Mouse (Mus musculus): Measurements from ENCODE around the gene Pde2a. TPM values are rescaled to one million over a fixed set of nuclear protein-coding genes. Genes with fewer than 3 reads are reported as not detected.

Gene Pde2a
- polyA plus RNA-seq, 1 experiment from 2014 or later: 22.5 TPM

DNA sequence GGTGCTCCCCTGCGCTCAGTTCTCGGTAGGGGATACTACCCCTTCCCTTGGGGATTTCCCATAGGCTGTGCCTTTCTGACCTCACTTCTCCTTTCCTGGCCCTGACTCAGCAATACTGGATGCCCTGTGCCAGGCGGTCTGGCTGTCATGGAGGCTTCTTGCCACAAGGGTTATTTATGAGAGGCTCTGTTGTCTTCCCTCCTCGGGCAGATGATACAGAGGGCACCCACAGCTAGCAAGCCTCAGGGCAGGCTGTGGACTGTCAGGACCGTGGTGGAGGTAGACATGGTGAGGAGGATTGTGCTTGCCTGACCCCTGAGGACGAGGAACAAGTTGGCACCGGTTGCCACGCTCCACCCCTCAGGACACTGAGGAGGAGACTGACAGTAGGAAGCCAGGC lies 39.1 kb upstream of the Pde2a start:
- H3K4me1 ChIP-seq (replicated peaks; ENCODE audit: control insufficient read depth, insufficient read depth, low read length): peaks cover 44% of the 10 kb centered on the region

DNA sequence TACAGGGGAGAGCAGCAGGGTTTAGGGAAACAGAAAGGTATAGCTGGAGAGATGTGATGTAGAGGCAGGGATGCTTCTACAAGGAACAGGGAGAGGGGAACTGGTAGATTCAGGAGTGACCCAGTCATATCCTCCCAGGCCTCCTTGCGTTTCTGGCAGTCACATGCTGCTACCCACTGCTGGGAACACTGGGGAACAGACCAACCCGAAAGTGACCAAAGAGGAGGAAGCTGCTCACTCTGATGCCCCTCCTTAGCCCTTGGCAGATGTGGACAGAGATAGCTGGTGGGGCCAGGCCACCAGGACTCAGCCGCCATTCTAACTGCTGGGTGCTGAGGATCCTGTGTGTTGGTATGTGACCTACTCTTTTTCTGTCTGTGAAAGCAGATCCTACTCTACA lies 37.7 kb upstream of the Pde2a start:
- no peak for ATAC-seq (ENCODE audit: low read depth)
- no peaks in the 10 kb centered on the region for H3K27me3 ChIP-seq (ENCODE audit: control insufficient read depth, insufficient read depth, low read depth, low read length)
- peaks cover 8% of the 10 kb centered on the region for H3K36me3 ChIP-seq (ENCODE audit: control insufficient read depth, insufficient read depth, low read length)
- peaks cover 34% of the 10 kb centered on the region for H3K4me1 ChIP-seq (replicated peaks; ENCODE audit: control insufficient read depth, insufficient read depth, low read length)
- no peak overlapping the region for H3K9ac ChIP-seq (ENCODE audit: low read length)
- H3K4me2 ChIP-seq (ENCODE audit: low read depth, low read length): no peak overlapping the region
- H3K4me3 ChIP-seq (ENCODE audit: low read length): no peak overlapping the region
- 70% methylated on average over 3 of the region's 3 CpGs for WGBS
- no peaks in the 10 kb centered on the region for H3K9me3 ChIP-seq (ENCODE audit: control insufficient read depth, low read length)
- no peak overlapping the region for H3K27ac ChIP-seq (ENCODE audit: low read length)

More for the DNA sequence above, 39.1 kb upstream of the Pde2a start:
- Histone ChIP-seq H3K27ac (ENCODE audit: low read length) (no peak overlapping the region), H3K4me2 (ENCODE audit: low read depth, low read length) (no peak overlapping the region), H3K9ac (ENCODE audit: low read length) (no peak overlapping the region), H3K36me3 (ENCODE audit: control insufficient read depth, insufficient read depth, low read length) (no peaks in the 10 kb centered on the region), H3K27me3 (ENCODE audit: control insufficient read depth, insufficient read depth, low read depth, low read length) (no peaks in the 10 kb centered on the region), H3K4me3 (ENCODE audit: low read length) (no peak overlapping the region), H3K9me3 (ENCODE audit: control insufficient read depth, low read length) (no peaks in the 10 kb centered on the region)
- 68% methylated on average over 8 of the region's 8 CpGs for WGBS
- no peak for ATAC-seq (ENCODE audit: low read depth)

DNA sequence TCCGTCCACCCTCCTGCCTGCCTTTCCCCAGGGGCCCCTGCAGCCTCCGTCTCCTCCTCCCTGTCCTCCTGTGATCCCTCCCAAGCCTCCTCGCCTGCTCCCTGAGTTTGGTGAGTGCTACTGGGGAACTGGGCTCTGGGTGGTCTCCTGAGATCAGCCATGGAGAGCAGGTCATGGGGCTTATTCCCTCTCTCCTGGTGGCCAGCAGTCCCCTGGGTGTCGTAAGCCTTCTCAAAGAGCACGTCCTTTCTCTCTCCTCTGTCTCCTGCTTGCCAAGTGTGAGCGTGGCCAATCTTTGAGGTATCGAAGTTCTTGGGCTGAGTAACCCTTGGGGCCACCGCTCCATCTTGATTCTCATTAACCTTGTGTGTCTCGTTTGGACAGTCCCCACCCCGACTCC lies 36.6 kb upstream of the Pde2a start:
- Histone ChIP-seq H3K4me3 (ENCODE audit: low read length) (no peak overlapping the region), H3K4me1 (replicated peaks; ENCODE audit: control insufficient read depth, insufficient read depth, low read length) (peaks cover 23% of the 10 kb centered on the region), H3K9ac (ENCODE audit: low read length) (peak overlapping the region; percentile 41; the same call in 1 of the 2 replicates), H3K9me3 (ENCODE audit: control insufficient read depth, low read length) (no peaks in the 10 kb centered on the region), H3K27me3 (ENCODE audit: control insufficient read depth, insufficient read depth, low read depth, low read length) (no peaks in the 10 kb centered on the region), H3K4me2 (ENCODE audit: low read depth, low read length) (peak overlapping the region; percentile 49; the same call in 1 of the 2 replicates), H3K36me3 (ENCODE audit: control insufficient read depth, insufficient read depth, low read length) (peaks cover 16% of the 10 kb centered on the region), H3K27ac (ENCODE audit: low read length) (peak overlapping the region; percentile 90)
- WGBS: 37% methylated on average over 10 of the region's 10 CpGs
- peak; percentile 2; the same call in 1 of the 2 replicates for ATAC-seq (ENCODE audit: low read depth)

- Histone ChIP-seq H3K4me1 (replicated peaks; ENCODE audit: control insufficient read depth, insufficient read depth, low read length) (peaks cover 22% of the 10 kb centered on the region), H3K27me3 (ENCODE audit: control insufficient read depth, insufficient read depth, low read depth, low read length) (no peaks in the 10 kb centered on the region), H3K4me2 (ENCODE audit: low read depth, low read length) (peak overlapping the region; percentile 49), H3K9ac (ENCODE audit: low read length) (peak overlapping the region; percentile 40), H3K27ac (ENCODE audit: low read length) (peak overlapping the region; percentile 90), H3K4me3 (ENCODE audit: low read length) (peak overlapping the region; percentile 25), H3K36me3 (ENCODE audit: control insufficient read depth, insufficient read depth, low read length) (peaks cover 18% of the 10 kb centered on the region), H3K9me3 (ENCODE audit: control insufficient read depth, low read length) (no peaks in the 10 kb centered on the region)
- WGBS: 14% methylated on average over 6 of the region's 6 CpGs
- ATAC-seq (ENCODE audit: low read depth): peak; percentile 79
Observed at GRCm38 (mm10) chr7:101385331-101385733, 36.2 kb upstream of the Pde2a start.

GRCm38 (mm10) chr7:101385866-101386452 lies 35.5 kb upstream of the Pde2a start:
- 33% methylated on average over 10 of the region's 10 CpGs for WGBS
- Histone ChIP-seq H3K27ac (ENCODE audit: low read length) (peak overlapping the region; percentile 90), H3K4me3 (ENCODE audit: low read length) (peak overlapping the region; percentile 25), H3K4me2 (ENCODE audit: low read depth, low read length) (peak overlapping the region; percentile 49), H3K36me3 (ENCODE audit: control insufficient read depth, insufficient read depth, low read length) (peaks cover 18% of the 10 kb centered on the region), H3K27me3 (ENCODE audit: control insufficient read depth, insufficient read depth, low read depth, low read length) (no peaks in the 10 kb centered on the region), H3K9me3 (ENCODE audit: control insufficient read depth, low read length) (no peaks in the 10 kb centered on the region), H3K9ac (ENCODE audit: low read length) (peak overlapping the region; percentile 40), H3K4me1 (replicated peaks; ENCODE audit: control insufficient read depth, insufficient read depth, low read length) (peaks cover 29% of the 10 kb centered on the region)
- peak; percentile 72 for ATAC-seq (ENCODE audit: low read depth)

DNA sequence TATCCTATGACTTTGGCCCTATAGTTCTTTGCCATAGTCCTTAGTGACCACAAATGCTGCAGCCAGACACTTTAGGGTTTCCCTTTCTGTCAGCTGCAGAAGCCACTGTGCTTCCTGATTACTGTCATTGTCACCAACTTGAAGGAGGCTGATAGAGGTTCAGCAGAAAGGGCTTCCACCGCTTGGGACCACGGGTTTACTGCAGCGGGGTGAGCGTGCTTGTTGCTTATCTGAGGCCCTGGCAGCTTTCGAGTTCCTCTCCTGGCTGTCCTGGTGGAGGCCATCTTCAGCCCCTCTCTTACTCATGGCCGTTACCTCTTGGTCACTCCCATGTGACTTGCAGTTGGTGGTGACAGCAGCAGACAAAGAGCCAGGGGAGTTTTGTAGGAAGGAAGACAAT lies 32.2 kb upstream of the Pde2a start:
- 75% methylated on average over 6 of the region's 6 CpGs for WGBS
- no peak overlapping the region for H3K27ac ChIP-seq (ENCODE audit: low read length)
- no peak overlapping the region for H3K4me3 ChIP-seq (ENCODE audit: low read length)
- H3K9me3 ChIP-seq (ENCODE audit: control insufficient read depth, low read length): no peaks in the 10 kb centered on the region
- peaks cover 59% of the 10 kb centered on the region for H3K4me1 ChIP-seq (replicated peaks; ENCODE audit: control insufficient read depth, insufficient read depth, low read length)
- no peaks in the 10 kb centered on the region for H3K27me3 ChIP-seq (ENCODE audit: control insufficient read depth, insufficient read depth, low read depth, low read length)
- H3K9ac ChIP-seq (ENCODE audit: low read length): no peak overlapping the region
- H3K4me2 ChIP-seq (ENCODE audit: low read depth, low read length): no peak overlapping the region
- H3K36me3 ChIP-seq (ENCODE audit: control insufficient read depth, insufficient read depth, low read length): peaks cover 18% of the 10 kb centered on the region
- ATAC-seq (ENCODE audit: low read depth): no peak

DNA sequence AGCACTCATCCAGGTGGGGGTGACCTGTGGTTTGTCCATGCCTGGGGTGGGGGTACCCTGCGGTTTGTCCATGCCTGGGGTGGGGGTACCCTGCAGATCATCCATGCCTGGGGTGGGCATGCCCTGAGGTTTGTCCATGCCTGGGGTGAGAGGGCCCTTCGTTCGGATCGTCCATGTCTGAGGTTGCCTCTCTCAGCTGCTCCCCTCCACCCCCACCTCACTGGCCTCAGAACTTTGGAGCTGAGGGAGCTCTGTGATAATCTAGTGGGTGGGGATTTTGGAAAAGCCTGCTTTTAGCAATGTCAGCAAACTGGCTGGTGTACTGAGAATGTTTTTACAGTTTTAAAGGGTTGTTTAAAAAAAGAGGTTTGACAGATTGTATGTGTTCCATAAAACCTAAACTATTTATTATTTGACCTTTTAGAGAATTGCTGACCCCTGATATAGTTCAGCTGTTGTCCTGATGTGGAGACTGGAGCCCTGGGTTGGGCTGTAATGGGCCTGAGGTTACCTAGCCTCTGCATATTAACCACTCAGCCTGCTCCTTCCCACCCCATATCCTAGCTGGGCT lies 29.5 kb upstream of the Pde2a start:
- WGBS: 66% methylated on average over 4 of the region's 4 CpGs
- H3K4me2 ChIP-seq (ENCODE audit: low read depth, low read length): no peak overlapping the region

GRCm38 (mm10) chr7:101393015-101393414 lies 28.5 kb upstream of the Pde2a start:
- ATAC-seq (ENCODE audit: low read depth): peak; percentile 3; the same call in 1 of the 2 replicates
- Histone ChIP-seq H3K4me1 (replicated peaks; ENCODE audit: control insufficient read depth, insufficient read depth, low read length) (peaks cover 41% of the 10 kb centered on the region), H3K9me3 (ENCODE audit: control insufficient read depth, low read length) (no peaks in the 10 kb centered on the region), H3K9ac (ENCODE audit: low read length) (no peak overlapping the region; the same call in 1 of the 2 replicates), H3K4me2 (ENCODE audit: low read depth, low read length) (peak overlapping the region; percentile 35), H3K4me3 (ENCODE audit: low read length) (no peak overlapping the region), H3K27me3 (ENCODE audit: control insufficient read depth, insufficient read depth, low read depth, low read length) (no peaks in the 10 kb centered on the region), H3K27ac (ENCODE audit: low read length) (peak overlapping the region; percentile 99), H3K36me3 (ENCODE audit: control insufficient read depth, insufficient read depth, low read length) (peaks cover 21% of the 10 kb centered on the region)
- WGBS: 40% methylated on average over 4 of the region's 4 CpGs

More for the DNA sequence above, 29.5 kb upstream of the Pde2a start:
- Histone ChIP-seq H3K4me1 (replicated peaks; ENCODE audit: control insufficient read depth, insufficient read depth, low read length) (peaks cover 41% of the 10 kb centered on the region), H3K27ac (ENCODE audit: low read length) (peak overlapping the region; percentile 99), H3K9me3 (ENCODE audit: control insufficient read depth, low read length) (no peaks in the 10 kb centered on the region), H3K36me3 (ENCODE audit: control insufficient read depth, insufficient read depth, low read length) (peaks cover 22% of the 10 kb centered on the region), H3K27me3 (ENCODE audit: control insufficient read depth, insufficient read depth, low read depth, low read length) (no peaks in the 10 kb centered on the region), H3K4me3 (ENCODE audit: low read length) (no peak overlapping the region), H3K9ac (ENCODE audit: low read length) (peak overlapping the region; percentile 19; the same call in 1 of the 2 replicates)
- ATAC-seq (ENCODE audit: low read depth): peak; percentile 10; the same call in 1 of the 2 replicates

GRCm38 (mm10) chr7:101393694-101394504 lies 27.6 kb upstream of the Pde2a start:
- Histone ChIP-seq H3K27me3 (ENCODE audit: control insufficient read depth, insufficient read depth, low read depth, low read length) (no peaks in the 10 kb centered on the region), H3K36me3 (ENCODE audit: control insufficient read depth, insufficient read depth, low read length) (peaks cover 25% of the 10 kb centered on the region), H3K27ac (ENCODE audit: low read length) (peak overlapping the region; percentile 99), H3K4me3 (ENCODE audit: low read length) (peak overlapping the region; percentile 46), H3K4me2 (ENCODE audit: low read depth, low read length) (peak overlapping the region; percentile 67), H3K9me3 (ENCODE audit: control insufficient read depth, low read length) (no peaks in the 10 kb centered on the region), H3K4me1 (replicated peaks; ENCODE audit: control insufficient read depth, insufficient read depth, low read length) (peaks cover 41% of the 10 kb centered on the region), H3K9ac (ENCODE audit: low read length) (peak overlapping the region; percentile 68)
- peak; percentile 88 for ATAC-seq (ENCODE audit: low read depth)
- 25% methylated on average over 8 of the region's 8 CpGs for WGBS

Measured in lung, embryonic 16.5 days (tissue).